Mouse (Mus musculus): ENCODE data around the gene Crip2.
A peak's percentile ranks its signal among the peaks of the same experiment; 100 is the strongest.

DNA sequence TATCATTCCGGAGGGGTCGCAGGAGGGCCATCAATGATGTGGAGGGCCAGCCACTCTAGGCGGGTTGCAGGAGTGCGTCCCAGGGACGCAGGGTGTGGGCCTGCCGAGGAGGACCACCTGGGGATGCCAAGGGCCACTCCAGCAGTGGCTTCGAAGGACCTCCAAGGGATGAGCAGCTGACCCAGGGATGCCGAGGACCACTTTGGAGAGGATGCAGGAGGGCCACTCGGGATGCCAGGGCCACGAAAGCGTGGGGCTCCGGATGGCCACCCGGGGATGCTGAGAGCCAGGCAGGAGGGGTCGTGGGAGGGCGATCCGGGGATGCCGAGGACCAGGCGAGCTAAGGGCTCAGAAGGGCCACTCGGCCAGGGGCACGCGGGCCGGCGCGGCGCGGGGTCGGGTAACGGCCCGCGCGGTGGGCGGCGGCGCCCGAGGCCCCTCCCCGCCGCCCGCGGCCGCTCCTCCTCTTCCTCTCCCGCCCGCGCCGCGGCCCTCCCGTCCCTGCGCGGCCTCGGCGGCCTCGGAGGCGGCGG lies 42.2 kb upstream of the Crip2 start, which contains the start of gene Mta1:
- TF ChIP-seq POLR2A (IDR thresholded peaks at IDR 0.05; ENCODE audit: control insufficient read depth, low read depth, low read length) (peak; percentile 35), CTCF (IDR thresholded peaks at IDR 0.05; ENCODE audit: control insufficient read depth, insufficient read depth, insufficient replicate concordance, low read depth, low read length) (no peak)
